Mouse (Mus musculus) stomach, postnatal 0 days (tissue): Measurements from ENCODE around the gene Socs2. TPM values are rescaled to one million over a fixed set of nuclear protein-coding genes. Genes with fewer than 3 reads are reported as not detected.
A peak's percentile ranks its signal among the peaks of the same experiment; 100 is the strongest.

Experiments
- ATAC-seq: fragments of 200-750 bp; cut with Nextera tagmentation; 2 replicates; pipeline ENCODE4 v1.8.0; 2017; ENCODE audit not compliant: low FRiP score, low TSS enrichment
- DNase-seq: peaks from one replicate; pipeline ENCODE4 v3.0.0-alpha.2; 2016; ENCODE audit warnings: low spot score
- H3K27ac ChIP-seq: fragments of 300-500 bp; sonication (generic); replicated peaks from 2 replicates; pipeline ENCODE4 v1.5.1; 2014; ENCODE audit warnings: mild to moderate bottlenecking, control low read depth
- H3K27me3 ChIP-seq: fragments of 300-500 bp; sonication (generic); 2 replicates; pipeline ENCODE4 v1.6.1; 2014; ENCODE audit warnings: low read length; ENCODE audit not compliant: control insufficient read depth, insufficient read depth
- H3K36me3 ChIP-seq: fragments of 300-500 bp; sonication (generic); 2 replicates; pipeline ENCODE4 v1.6.1; 2014; ENCODE audit warnings: low read length, mixed read lengths; ENCODE audit not compliant: control insufficient read depth, insufficient read depth
- H3K4me1 ChIP-seq: fragments of 300-500 bp; sonication (generic); replicated peaks from 2 replicates; pipeline ENCODE4 v1.6.1; 2014; ENCODE audit warnings: antibody characterized with exemption; ENCODE audit not compliant: control insufficient read depth, insufficient read depth
- H3K4me2 ChIP-seq: fragments of 300-500 bp; sonication (generic); replicated peaks from 2 replicates; pipeline ENCODE4 v1.6.1; 2014; ENCODE audit warnings: low read depth, mild to moderate bottlenecking, control low read depth, moderate library complexity
- H3K4me3 ChIP-seq: fragments of 300-500 bp; sonication (generic); 2 replicates; pipeline ENCODE4 v1.5.1; 2014; ENCODE audit warnings: low read depth, low read length, control low read depth
- H3K9ac ChIP-seq: fragments of 300-500 bp; sonication (generic); 2 replicates; pipeline ENCODE4 v1.6.1; 2014; ENCODE audit warnings: mild to moderate bottlenecking, low read length, control low read depth, mixed read lengths
- H3K9me3 ChIP-seq: fragments of 300-500 bp; sonication (generic); 2 replicates; pipeline ENCODE4 v1.6.1; 2016; ENCODE audit warnings: low read length; ENCODE audit not compliant: control insufficient read depth
- CTCF ChIP-seq: IDR thresholded peaks from 2 replicates; pipeline ENCODE4 v1.5.1; 2016; ENCODE audit warnings: antibody characterized with exemption, low read depth, mild to moderate bottlenecking, moderate library complexity
- EP300 ChIP-seq: optimal IDR thresholded peaks from 2 replicates; pipeline ENCODE3; 2016; ENCODE audit warnings: antibody characterized with exemption
- WGBS: fragments of 180-500 bp; shearing (Covaris S2); extraction: QIAGEN DNeasy Blood & Tissue Kit; methylation state at CpG from one replicate; pipeline ENCODE4 v1.1.7; 2014; 5-methylcytosine and 5-hydroxymethylcytosine counted together
- polyA plus RNA-seq: library from polyadenylated mRNA; unstranded; fragments of >200 nt; fragmentation: Nextera tagmentation; extraction: Ambion mirVana; gene quantifications from 2 replicates; pipeline ENCODE4 v1.2.1, GENCODE M21; 2015

Gene Socs2
- polyA plus RNA-seq, 1 experiment from 2014 or later: 92.3 TPM

DNA sequence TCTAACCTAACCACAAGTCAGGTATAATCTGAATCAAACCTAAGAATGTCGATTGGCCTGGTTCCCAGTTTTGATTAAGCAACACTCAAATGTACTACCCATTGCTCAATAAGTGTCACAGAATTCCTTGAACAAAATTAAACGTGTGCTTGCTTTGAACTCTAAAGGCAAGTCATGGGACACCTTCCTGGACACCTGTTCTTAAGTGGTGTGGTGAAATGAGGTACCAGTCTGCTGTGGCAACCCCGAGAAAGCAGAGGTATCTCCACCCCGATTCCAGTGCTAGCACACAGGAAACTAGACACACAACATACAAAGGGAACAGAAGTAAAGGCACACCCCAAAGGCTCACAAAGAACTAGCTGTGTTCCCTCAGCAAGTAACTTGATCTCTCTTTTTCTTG, 31.2 kb downstream of the Socs2 start:
- WGBS: 51% methylated on average over 4 of the region's 4 CpGs
- DNase-seq: peak; percentile 66
- no peaks in the 10 kb centered on the region for H3K4me1 ChIP-seq
- no peaks in the 10 kb centered on the region for H3K9me3 ChIP-seq
- no peak overlapping the region for H3K4me3 ChIP-seq
- no peak overlapping the region for H3K4me2 ChIP-seq
- no peak overlapping the region for H3K9ac ChIP-seq
- no peaks in the 10 kb centered on the region for H3K36me3 ChIP-seq
- peak overlapping the region; percentile 83 for H3K27ac ChIP-seq
- ATAC-seq: peak; percentile 92
- TF ChIP-seq CTCF (no peak), EP300 (peak; percentile 92)
- no peaks in the 10 kb centered on the region for H3K27me3 ChIP-seq

DNA sequence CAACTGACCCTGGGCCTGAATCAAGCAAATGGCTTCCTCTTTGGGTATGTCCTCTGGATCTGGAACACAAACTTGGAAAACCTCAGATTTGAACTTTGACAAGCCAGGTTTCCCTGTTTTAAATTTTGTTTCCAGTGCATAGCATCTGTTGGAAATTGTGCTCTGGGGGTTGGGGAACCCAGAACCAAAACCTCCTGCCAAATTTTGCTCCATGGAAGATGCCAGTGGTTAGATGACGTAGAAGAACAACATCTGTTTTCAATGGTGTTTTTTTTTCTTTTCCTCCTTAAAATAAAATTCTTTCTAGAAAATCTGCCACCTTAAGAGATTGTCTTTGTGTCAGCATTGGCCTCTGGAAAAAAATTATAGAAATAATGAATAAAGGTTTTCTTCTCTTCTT, 31.9 kb downstream of the Socs2 start:
- Histone ChIP-seq H3K4me2 (no peak overlapping the region), H3K9me3 (no peaks in the 10 kb centered on the region), H3K4me3 (no peak overlapping the region), H3K27me3 (no peaks in the 10 kb centered on the region), H3K27ac (no peak overlapping the region), H3K9ac (no peak overlapping the region), H3K36me3 (no peaks in the 10 kb centered on the region), H3K4me1 (no peaks in the 10 kb centered on the region)
- DNase-seq: no peak
- 76% methylated on average over 1 of the region's 1 CpGs for WGBS
- TF ChIP-seq EP300: no peak
- TF ChIP-seq CTCF: no peak
- ATAC-seq: no peak

DNA sequence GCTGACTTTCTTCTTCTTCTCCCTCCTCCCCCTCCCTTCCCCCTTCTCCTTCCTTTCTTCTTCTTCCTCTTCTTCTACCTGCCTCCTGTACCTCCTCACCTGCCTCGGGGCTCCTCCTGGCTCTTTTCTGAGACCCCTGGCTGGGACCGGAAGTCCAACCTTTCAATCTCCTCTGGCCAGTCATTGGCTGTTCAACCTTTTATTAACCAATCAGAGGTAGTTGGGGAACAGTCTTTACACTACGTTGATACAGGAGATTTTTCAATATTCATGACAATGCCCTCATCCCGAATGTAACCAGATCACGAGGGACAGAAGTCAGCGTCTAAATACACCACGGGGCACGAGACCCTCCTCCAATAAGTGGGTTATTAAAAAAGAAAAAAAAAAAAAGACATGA, 32.5 kb downstream of the Socs2 start:
- no peak for ATAC-seq
- Histone ChIP-seq H3K27me3 (no peaks in the 10 kb centered on the region), H3K4me1 (no peaks in the 10 kb centered on the region), H3K9ac (no peak overlapping the region), H3K27ac (no peak overlapping the region), H3K4me2 (no peak overlapping the region), H3K36me3 (no peaks in the 10 kb centered on the region), H3K4me3 (no peak overlapping the region), H3K9me3 (no peaks in the 10 kb centered on the region)
- no peak for TF ChIP-seq CTCF
- TF ChIP-seq EP300: no peak
- DNase-seq: no peak
- 89% methylated on average over 8 of the region's 8 CpGs for WGBS

DNA sequence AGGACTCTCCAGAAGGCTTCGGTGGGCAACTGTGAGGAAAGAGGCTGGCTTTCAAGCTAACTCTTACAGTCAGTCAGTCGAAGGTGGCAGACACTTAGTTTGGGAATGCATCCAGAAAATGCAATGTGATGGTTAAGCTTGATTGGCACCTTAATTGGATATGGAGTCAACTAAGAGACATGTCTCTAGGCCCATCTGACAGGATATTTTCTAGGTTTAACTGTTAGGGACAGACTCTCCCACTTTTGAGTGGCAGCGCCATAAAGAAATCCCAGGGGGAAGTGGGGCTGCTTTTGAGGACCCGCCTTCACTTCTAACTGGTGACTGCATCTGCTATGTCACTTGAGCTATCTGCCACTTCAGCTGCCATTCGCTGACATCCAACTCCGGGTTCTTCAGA, 43.6 kb downstream of the Socs2 start:
- Histone ChIP-seq H3K4me3 (no peak overlapping the region), H3K9me3 (no peaks in the 10 kb centered on the region), H3K4me1 (no peaks in the 10 kb centered on the region), H3K27ac (no peak overlapping the region), H3K27me3 (no peaks in the 10 kb centered on the region), H3K36me3 (no peaks in the 10 kb centered on the region), H3K9ac (no peak overlapping the region), H3K4me2 (no peak overlapping the region)
- 89% methylated on average over 6 of the region's 6 CpGs for WGBS
- ATAC-seq: no peak
- no peak for TF ChIP-seq CTCF
- no peak for TF ChIP-seq EP300
- DNase-seq: no peak

DNA sequence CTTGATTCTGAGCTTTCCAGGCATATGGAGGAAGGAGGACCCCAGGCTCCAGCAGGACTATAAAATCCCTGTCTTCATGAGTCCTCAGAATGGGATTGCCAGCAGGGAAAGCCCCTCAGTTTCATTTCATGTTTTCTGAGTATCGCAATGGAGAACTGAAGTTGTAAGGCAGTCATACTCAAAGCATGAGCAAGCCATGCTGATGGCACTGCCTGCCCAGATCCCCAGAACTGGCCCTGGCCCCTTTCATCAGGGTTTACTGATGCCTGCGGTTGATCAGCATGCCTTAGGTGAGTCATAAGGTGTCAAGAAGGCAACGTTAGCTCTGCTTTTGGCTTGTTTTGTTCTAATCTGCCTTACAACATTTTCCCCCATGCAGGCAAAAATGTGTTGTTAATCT, 45.0 kb downstream of the Socs2 start:
- no peak overlapping the region for H3K9ac ChIP-seq
- ATAC-seq (no peak), DNase-seq (no peak)
- H3K4me1 ChIP-seq: no peaks in the 10 kb centered on the region
- no peaks in the 10 kb centered on the region for H3K27me3 ChIP-seq
- H3K4me3 ChIP-seq: no peak overlapping the region
- 69% methylated on average over 3 of the region's 3 CpGs for WGBS
- no peaks in the 10 kb centered on the region for H3K36me3 ChIP-seq
- H3K9me3 ChIP-seq: no peaks in the 10 kb centered on the region
- TF ChIP-seq CTCF (no peak), EP300 (no peak)
- no peak overlapping the region for H3K27ac ChIP-seq
- no peak overlapping the region for H3K4me2 ChIP-seq

DNA sequence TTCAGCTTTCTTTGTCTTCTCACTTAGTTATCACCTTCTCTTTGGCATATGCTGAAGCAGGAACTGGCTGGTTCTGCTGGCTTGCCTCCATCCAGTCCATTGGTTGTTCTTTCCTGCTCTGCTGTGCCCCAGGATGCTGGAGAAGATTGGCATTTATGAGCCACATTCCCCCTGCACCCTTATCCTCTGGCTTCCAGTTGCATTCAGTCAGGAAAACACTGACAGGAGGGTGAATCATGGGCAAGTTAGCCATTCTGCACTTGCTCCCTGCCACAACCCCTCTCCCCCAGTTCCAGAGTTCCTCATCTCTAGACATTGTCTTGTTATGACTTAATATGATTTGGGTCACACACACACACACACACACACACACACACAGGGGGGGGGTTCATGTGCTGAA, 47.8 kb downstream of the Socs2 start:
- no peak for ATAC-seq

More for the DNA sequence above, 47.8 kb downstream of the Socs2 start:
- Histone ChIP-seq H3K27ac (no peak overlapping the region), H3K36me3 (no peaks in the 10 kb centered on the region), H3K27me3 (no peaks in the 10 kb centered on the region), H3K9me3 (no peaks in the 10 kb centered on the region), H3K4me2 (no peak overlapping the region), H3K4me1 (no peaks in the 10 kb centered on the region), H3K9ac (no peak overlapping the region), H3K4me3 (no peak overlapping the region)
- no peak for DNase-seq
- no peak for TF ChIP-seq CTCF
- TF ChIP-seq EP300: no peak
